14 mouse cellular contexts compared by ENCODE assay signal in the genomic region with DNA sequence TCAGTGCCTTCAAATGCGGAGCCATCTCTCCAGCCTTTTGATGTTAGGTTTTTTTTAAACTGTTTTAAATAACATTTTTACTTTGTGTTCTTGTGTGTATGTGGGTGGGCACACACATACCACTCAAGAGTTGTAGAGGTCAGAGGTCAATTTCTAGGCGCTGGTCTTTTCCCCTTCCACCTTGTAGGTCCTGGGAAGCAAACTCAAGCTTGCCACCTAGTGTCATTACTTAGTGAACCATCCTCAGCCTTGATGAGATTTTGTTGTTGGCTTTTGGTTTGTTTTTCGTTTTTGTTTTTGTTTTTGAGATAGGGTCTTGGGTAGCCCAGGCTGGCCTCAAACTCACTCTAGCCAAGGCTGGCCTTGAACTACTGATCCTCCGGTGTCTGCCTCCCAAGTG. TPM values are rescaled to one million over a fixed set of nuclear protein-coding genes. Genes with fewer than 3 reads are reported as not detected.
DNase-seq lines count a peak whose midpoint lies in the region; ATAC-seq and TF ChIP-seq lines count a peak whose summit lies in the region.
"Had no signal": no experiment of that assay in that cellular context is flagged by ENCODE, and none has a peak within 500 bp of the region (broad histone marks: within the 10 kb centered on the region; RNA-seq: fewer than 3 reads in every experiment).

No protein-coding gene starts in this region.

- H3K9me3 ChIP-seq in lung, embryonic 14.5 days (ENCODE audit: low read depth, low read length), result no peaks in the 10 kb centered on the region
- H3K9me3 ChIP-seq: heart, embryonic 13.5 days; limb, embryonic 15.5 days had no signal

- no peak for DNase-seq in kidney, adult 2 months
- no peak for DNase-seq in kidney, adult 9 months
- no peak for DNase-seq in lung, embryonic 14.5 days
- DNase-seq in lung, postnatal 36 days, result no peak
- DNase-seq in ES-CJ7 (ENCODE audit: low read depth, low spot score), result peak; percentile 55
- no peak for DNase-seq in urinary bladder, postnatal 4 days (ENCODE audit: low spot score in 2 of 2)
- no peak for DNase-seq in adrenal gland, adult 2 months
- DNase-seq: adrenal gland, postnatal 25 days; lung, postnatal 10 days; thymus, adult 18-20 months had no signal

- H3K4me3 ChIP-seq in kidney, adult 2 months (ENCODE audit: insufficient read depth, low read depth, low read length), result no peak overlapping the region
- H3K4me3 ChIP-seq in lung, embryonic 14.5 days (ENCODE audit: low read depth, low read length), result no peak overlapping the region
- H3K4me3 ChIP-seq in cortical plate, adult 2 months (ENCODE audit: insufficient read depth, low read length), result no peak overlapping the region
- H3K4me3 ChIP-seq: heart, embryonic 13.5 days; limb, embryonic 15.5 days had no signal

- H3K27ac ChIP-seq in kidney, adult 2 months (ENCODE audit: insufficient read depth, low read depth, low read length), result no peak overlapping the region
- H3K27ac ChIP-seq in lung, embryonic 14.5 days (ENCODE audit: low read depth), result no peak overlapping the region
- H3K27ac ChIP-seq in cortical plate, adult 2 months (ENCODE audit: insufficient read depth, low read length), result no peak overlapping the region
- H3K27ac ChIP-seq: heart, embryonic 13.5 days; limb, embryonic 15.5 days had no signal

- H3K36me3 ChIP-seq in kidney, adult 2 months (ENCODE audit: control insufficient read depth, insufficient read depth, low read length), result no peaks in the 10 kb centered on the region
- H3K36me3 ChIP-seq in lung, embryonic 14.5 days (ENCODE audit: insufficient read depth), result peaks cover 4% of the 10 kb centered on the region; the same call in 1 of the 2 replicates

- no peaks in the 10 kb centered on the region for H3K27me3 ChIP-seq in kidney, adult 2 months (replicated peaks; ENCODE audit: control insufficient read depth, insufficient read depth, low read length)
- H3K27me3 ChIP-seq in lung, embryonic 14.5 days (ENCODE audit: insufficient read depth, low read length), result no peaks in the 10 kb centered on the region
- H3K27me3 ChIP-seq: limb, embryonic 15.5 days had no signal

- H3K4me2 ChIP-seq in lung, embryonic 14.5 days, result no peak overlapping the region
- H3K4me2 ChIP-seq: heart, embryonic 13.5 days had no signal

- WGBS in kidney, adult 2 months, result 68% methylated on average over 4 of the region's 4 CpGs
- WGBS in lung, embryonic 14.5 days, result 62% methylated on average over 4 of the region's 4 CpGs

- ATAC-seq in lung, embryonic 14.5 days (ENCODE audit: insufficient read depth), result no peak

- TF ChIP-seq CTCF in kidney, adult 2 months (conservative IDR thresholded peaks at IDR 0.05; ENCODE audit: insufficient read depth, insufficient read length, low read depth, low read length), result peak; percentile 27; the same call in 1 of the 2 replicates
- peak; percentile 15; the same call in 1 of the 2 replicates for TF ChIP-seq CTCF in lung, embryonic 14.5 days (IDR thresholded peaks at IDR 0.05; ENCODE audit: low read depth)
- 0 out of 2 replicates have a peak, but pooled peaks have one; percentile 12 for TF ChIP-seq CTCF in cortical plate, adult 2 months (IDR thresholded peaks at IDR 0.05; ENCODE audit: extremely low read depth, insufficient read depth, low read length)

- H3K9ac ChIP-seq in lung, embryonic 14.5 days, result no peak overlapping the region
- H3K9ac ChIP-seq: heart, embryonic 13.5 days; limb, embryonic 15.5 days had no signal

- H3K4me1 ChIP-seq in kidney, adult 2 months (ENCODE audit: control insufficient read depth, insufficient read depth, low read length), result peaks cover 10% of the 10 kb centered on the region; the same call in 1 of the 2 replicates
- H3K4me1 ChIP-seq in lung, embryonic 14.5 days (ENCODE audit: insufficient read depth), result peaks cover 4% of the 10 kb centered on the region; the same call in 1 of the 2 replicates
- H3K4me1 ChIP-seq in cortical plate, adult 2 months (ENCODE audit: control insufficient read depth, insufficient read depth, low read length), result no peaks in the 10 kb centered on the region

- no peak for TF ChIP-seq POLR2A in kidney, adult 2 months (IDR thresholded peaks at IDR 0.05; ENCODE audit: low read depth, low read length)
- TF ChIP-seq POLR2A in cortical plate, adult 2 months (IDR thresholded peaks at IDR 0.05; ENCODE audit: extremely low read depth, insufficient read depth, low read length), result no peak

RNA-seq across cellular contexts. Expression of a gene that starts 2.4 kb away (rescaled TPM):
- polyA plus RNA-seq in kidney, adult 2 months (2012; rRNA removed), result 7.3 and 8.7 TPM in 2 replicates
- 5.6 and 7.1 TPM in 2 replicates for polyA plus RNA-seq in lung, embryonic 14.5 days (2014; fragmentation: Nextera tagmentation; extraction: Ambion mirVana)
- polyA plus RNA-seq in cortical plate, adult 2 months (2012; rRNA removed), result 26.6 and 29.4 TPM in 2 replicates
- total RNA-seq in adrenal gland, adult 2 months (2021), result 1 to 10 TPM; 1.4 to 4.5 TPM
- 7.4 and 9.7 TPM in 2 replicates for polyA plus RNA-seq in adrenal gland, adult 2 months (2012; rRNA removed)

RNA-seq across cellular contexts. Expression of a gene that starts 10.9 kb away (rescaled TPM):
- 50.4 and 50.7 TPM in 2 replicates for polyA plus RNA-seq in kidney, adult 2 months (2012; rRNA removed)
- 102 and 116 TPM in 2 replicates for polyA plus RNA-seq in lung, embryonic 14.5 days (2014; fragmentation: Nextera tagmentation; extraction: Ambion mirVana)
- 66.6 and 82.3 TPM in 2 replicates for polyA plus RNA-seq in cortical plate, adult 2 months (2012; rRNA removed)
- total RNA-seq in adrenal gland, adult 2 months (2021), result 10 to 100 TPM; 46.3 to 62.4 TPM
- 62.8 and 65.6 TPM in 2 replicates for polyA plus RNA-seq in adrenal gland, adult 2 months (2012; rRNA removed)

RNA-seq across cellular contexts. Expression of a gene that starts 11.7 kb away (rescaled TPM):
- polyA plus RNA-seq in kidney, adult 2 months (2012; rRNA removed), result 47.3 and 63.3 TPM in 2 replicates
- polyA plus RNA-seq in lung, embryonic 14.5 days (2014; fragmentation: Nextera tagmentation; extraction: Ambion mirVana), result 31.9 and 33.2 TPM in 2 replicates
- 58.3 and 58.4 TPM in 2 replicates for polyA plus RNA-seq in cortical plate, adult 2 months (2012; rRNA removed)
- 10 to 100 TPM; 30.7 to 43.3 TPM for total RNA-seq in adrenal gland, adult 2 months (2021)
- 85.4 and 105 TPM in 2 replicates for polyA plus RNA-seq in adrenal gland, adult 2 months (2012; rRNA removed)

RNA-seq across cellular contexts. Expression of a gene that starts 14.0 kb away (rescaled TPM):
- polyA plus RNA-seq in kidney, adult 2 months (2012; rRNA removed), result 144 and 170 TPM in 2 replicates
- polyA plus RNA-seq in lung, embryonic 14.5 days (2014; fragmentation: Nextera tagmentation; extraction: Ambion mirVana), result 2.1 and 2.5 TPM in 2 replicates
- 4.2 and 5.0 TPM in 2 replicates for polyA plus RNA-seq in cortical plate, adult 2 months (2012; rRNA removed)
- 10 to 100 TPM; 49.2 to 91.7 TPM for total RNA-seq in adrenal gland, adult 2 months (2021)
- polyA plus RNA-seq in adrenal gland, adult 2 months (2012; rRNA removed), result 127 and 165 TPM in 2 replicates
- total RNA-seq: hematopoietic stem cell, adult 5-6 weeks had no signal

RNA-seq across cellular contexts. Expression of a gene that starts 52.4 kb away (rescaled TPM):
- 3.9 and 4.1 TPM in 2 replicates for polyA plus RNA-seq in kidney, adult 2 months (2012; rRNA removed)
- 13.2 and 14.5 TPM in 2 replicates for polyA plus RNA-seq in lung, embryonic 14.5 days (2014; fragmentation: Nextera tagmentation; extraction: Ambion mirVana)
- polyA plus RNA-seq in cortical plate, adult 2 months (2012; rRNA removed), result 545 and 568 TPM in 2 replicates
- total RNA-seq in adrenal gland, adult 2 months (2021), result 1 to 10 TPM; 5.9 to 7.5 TPM
- 23.2 and 31.8 TPM in 2 replicates for polyA plus RNA-seq in adrenal gland, adult 2 months (2012; rRNA removed)
- total RNA-seq: hematopoietic stem cell, adult 5-6 weeks had no signal
